Mouse (Mus musculus) CH12.LX (cell line): ENCODE results near the gene Kcnn4.
"Not testable (repeated sequence)": the region's sequence is repeated elsewhere in the genome, so short reads cannot be mapped to it uniquely, and the experiment has no call there.

Experiments used
- CHD1 ChIP-seq: IDR thresholded peaks from 2 replicates; pipeline ENCODE4 v1.6.1; 2012; ENCODE audit warnings: low read depth, low read length, improper control_type of control experiment, inconsistent platforms
- CTCF ChIP-seq, 2 experiments: IDR thresholded peaks in 1 of 2; conservative IDR thresholded peaks in 1 of 2; 2 replicates each; pipeline ENCODE4 v1.5.1; 2011 to 2012; ENCODE audit warnings: low read depth in 2 of 2, low read length in 2 of 2, improper control_type of control experiment in 1 of 2, inconsistent platforms in 1 of 2, mild to moderate bottlenecking in 1 of 2, moderate library complexity in 1 of 2
- EP300 ChIP-seq: IDR thresholded peaks from 2 replicates; pipeline ENCODE4 v1.6.1; 2011; ENCODE audit warnings: low read length, improper control_type of control experiment
- GABPA ChIP-seq: IDR thresholded peaks from 2 replicates; pipeline ENCODE4 v1.6.1; 2012; ENCODE audit warnings: low read depth, low read length, improper control_type of control experiment, inconsistent platforms; ENCODE audit not compliant: insufficient replicate concordance
- HCFC1 ChIP-seq: IDR thresholded peaks from 2 replicates; pipeline ENCODE4 v1.6.1; 2012; ENCODE audit warnings: low read depth, mild to moderate bottlenecking, inconsistent platforms, low read length, improper control_type of control experiment
- MAFK ChIP-seq: IDR thresholded peaks from 2 replicates; pipeline ENCODE4 v1.6.1; 2011; ENCODE audit warnings: low read length, improper control_type of control experiment; ENCODE audit not compliant: insufficient replicate concordance
- MAZ ChIP-seq: IDR thresholded peaks from 2 replicates; pipeline ENCODE4 v1.6.1; 2012; ENCODE audit warnings: low read depth, mild to moderate bottlenecking, inconsistent platforms, low read length, improper control_type of control experiment, moderate library complexity
- MYC ChIP-seq: IDR thresholded peaks from 2 replicates; pipeline ENCODE4 v1.6.1; 2011; ENCODE audit warnings: low read depth, mild to moderate bottlenecking, improper control_type of control experiment, low read length
- NRF1 ChIP-seq: IDR thresholded peaks from 2 replicates; pipeline ENCODE4 v1.6.1; 2014; ENCODE audit warnings: low read depth, mild to moderate bottlenecking, inconsistent platforms, low read length, improper control_type of control experiment, moderate library complexity
- POLR2A ChIP-seq: IDR thresholded peaks from 2 replicates; pipeline ENCODE4 v1.6.1; 2011; ENCODE audit warnings: low read depth, mild to moderate bottlenecking, improper control_type of control experiment, low read length
- USF1 ChIP-seq: IDR thresholded peaks from 2 replicates; pipeline ENCODE4 v1.6.1; 2014; ENCODE audit warnings: low read depth, mild to moderate bottlenecking, inconsistent platforms, low read length, improper control_type of control experiment

DNA sequence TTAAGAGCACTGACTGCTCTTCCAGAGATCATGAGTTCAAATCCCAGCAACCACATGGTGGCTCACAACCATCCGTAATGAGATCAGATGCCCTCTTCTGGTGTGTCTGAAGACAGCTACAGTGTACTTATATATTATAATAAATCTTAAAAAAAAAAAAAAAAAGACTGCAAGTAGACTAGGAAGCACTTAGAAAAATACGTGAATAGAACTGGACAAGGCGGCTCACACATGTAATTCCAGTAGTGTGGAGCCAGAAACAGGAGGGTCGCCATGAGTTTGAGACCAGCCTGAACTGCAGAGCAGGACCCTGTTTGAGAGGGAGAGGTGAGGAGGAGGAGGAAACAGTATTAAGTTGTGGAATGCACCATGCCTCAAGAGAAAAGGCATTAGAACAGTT is 30.4 kb downstream of the Kcnn4 start:
- TF ChIP-seq MAZ, CHD1, POLR2A, EP300, USF1, HCFC1, GABPA, MYC, MAFK, NRF1: not testable (repeated sequence)
- TF ChIP-seq CTCF (conservative IDR thresholded peaks at IDR 0.05 in 1 of 2, IDR thresholded peaks at IDR 0.05 in 1 of 2; ENCODE audit: low read depth in 2 of 2, low read length in 2 of 2) = peak in 1 of 2 experiments; percentile 9; a peak in 1 of 4 replicates
